Mouse (Mus musculus) liver, embryonic 16.5 days (tissue): ENCODE data around the gene Fam133b. TPM values are rescaled to one million over a fixed set of nuclear protein-coding genes. Genes with fewer than 3 reads are reported as not detected.
"Not testable (repeated sequence)": the region's sequence is repeated elsewhere in the genome, so short reads cannot be mapped to it uniquely, and the experiment has no call there.

Experiments used
- ATAC-seq: fragments of 200-750 bp; cut with Nextera tagmentation; 2 replicates; pipeline ENCODE4 v1.8.0; 2017; ENCODE audit warnings: low read depth, mild to moderate bottlenecking, moderate number of reproducible peaks, moderate library complexity
- H3K27ac ChIP-seq: fragments of 300-500 bp; sonication (generic); 2 replicates; pipeline ENCODE4 v1.5.1; 2014; ENCODE audit warnings: mild to moderate bottlenecking, low read length
- H3K27me3 ChIP-seq: fragments of 300-500 bp; sonication (generic); 2 replicates; pipeline ENCODE4 v1.6.1; 2014; ENCODE audit warnings: low read depth, low read length, mixed read lengths; ENCODE audit not compliant: control insufficient read depth, insufficient read depth
- H3K36me3 ChIP-seq: fragments of 300-500 bp; sonication (generic); 2 replicates; pipeline ENCODE4 v1.6.1; 2014; ENCODE audit warnings: mild to moderate bottlenecking; ENCODE audit not compliant: control insufficient read depth, insufficient read depth
- H3K4me1 ChIP-seq: fragments of 300-500 bp; sonication (generic); 2 replicates; pipeline ENCODE4 v1.6.1; 2014; ENCODE audit warnings: low read depth, low read length, mixed read lengths; ENCODE audit not compliant: control insufficient read depth
- H3K4me2 ChIP-seq: fragments of 300-500 bp; sonication (generic); 2 replicates; pipeline ENCODE4 v1.6.1; 2014; ENCODE audit warnings: low read depth, low read length, mixed read lengths
- H3K4me3 ChIP-seq: fragments of 300-500 bp; sonication (generic); 2 replicates; pipeline ENCODE4 v1.5.1; 2014; ENCODE audit warnings: low read depth, mild to moderate bottlenecking, low read length
- H3K9ac ChIP-seq: fragments of 300-500 bp; sonication (generic); 2 replicates; pipeline ENCODE4 v1.6.1; 2014; ENCODE audit warnings: low read depth, low read length
- H3K9me3 ChIP-seq: fragments of 300-500 bp; sonication (generic); replicated peaks from 2 replicates; pipeline ENCODE4 v1.6.1; 2016; ENCODE audit warnings: low read length; ENCODE audit not compliant: control insufficient read depth
- WGBS: fragments of 180-500 bp; shearing (Covaris S2); extraction: QIAGEN DNeasy Blood & Tissue Kit; methylation state at CpG from one replicate; pipeline ENCODE4 v1.1.7; 2014; ENCODE audit not compliant: insufficient replicate concordance; 5-methylcytosine and 5-hydroxymethylcytosine counted together
- polyA plus RNA-seq: library from polyadenylated mRNA; unstranded; fragments of >200 nt; fragmentation: Nextera tagmentation; extraction: Ambion mirVana; gene quantifications from 2 replicates; pipeline ENCODE4 v1.2.1, GENCODE M21; 2015

The Fam133b gene
- polyA plus RNA-seq, 1 experiment from 2014 or later, result 8.6 TPM

DNA sequence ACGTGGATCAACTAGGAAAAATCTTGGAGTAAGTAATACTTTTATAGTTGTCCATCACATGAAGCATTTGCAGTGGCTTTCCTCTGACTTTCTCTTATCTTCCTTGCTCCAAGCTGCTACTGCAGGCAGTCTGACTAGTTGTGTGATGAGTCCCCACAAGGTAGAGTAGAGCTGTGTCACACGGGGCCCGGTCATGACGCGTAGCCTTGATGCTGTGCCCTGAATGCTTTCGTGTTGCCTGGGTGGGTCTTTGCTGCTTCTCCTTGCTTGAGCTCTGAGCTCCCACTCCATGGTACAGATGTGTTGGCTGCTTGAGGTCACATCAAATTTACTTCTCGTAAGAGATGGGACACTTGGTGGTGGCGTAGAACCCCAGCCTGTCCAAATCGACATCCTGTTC, 28.2 kb upstream of the Fam133b start:
- Histone ChIP-seq H3K9ac (no peak overlapping the region), H3K4me2 (no peak overlapping the region), H3K9me3 (no peaks in the 10 kb centered on the region), H3K4me1 (peaks cover 11% of the 10 kb centered on the region), H3K4me3 (no peak overlapping the region), H3K27ac (no peak overlapping the region), H3K27me3 (no peaks in the 10 kb centered on the region), H3K36me3 (peaks cover 5% of the 10 kb centered on the region)
- no peak for ATAC-seq
- 61% methylated on average over 9 of the region's 9 CpGs for WGBS

DNA sequence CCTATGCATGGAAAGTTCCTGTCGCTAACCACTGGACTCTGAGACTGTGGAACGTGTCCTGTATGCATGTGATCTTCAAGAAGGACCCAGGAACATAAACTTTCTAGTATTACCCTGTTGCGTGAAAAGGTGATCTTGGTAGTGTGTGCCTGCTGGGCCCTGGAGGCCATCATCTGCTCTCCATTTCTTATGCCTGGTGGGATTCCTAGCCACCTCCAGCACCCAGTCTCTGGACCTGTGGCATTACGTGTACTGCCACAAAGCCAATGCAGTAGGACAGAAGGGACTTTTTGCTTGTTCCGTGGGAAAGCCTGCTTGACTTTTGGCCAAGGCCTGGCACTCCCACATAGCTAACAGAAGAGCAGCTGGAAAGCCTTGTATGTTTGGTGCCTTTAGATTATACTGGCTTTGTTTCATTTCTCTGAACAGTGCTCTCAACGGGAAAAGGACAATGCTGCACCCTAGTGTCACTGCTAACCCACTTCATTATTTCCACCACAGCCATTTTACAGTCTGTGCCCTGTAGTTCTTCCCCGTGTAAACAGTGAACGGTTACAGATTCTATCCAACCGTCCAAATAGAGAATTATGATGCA, 27.1 kb upstream of the Fam133b start:
- 59% methylated on average over 9 of the region's 9 CpGs for WGBS
- no peaks in the 10 kb centered on the region for H3K27me3 ChIP-seq
- no peak overlapping the region for H3K4me2 ChIP-seq
- H3K27ac ChIP-seq, result no peak overlapping the region; the same call in 1 of the 2 replicates
- H3K9me3 ChIP-seq, result no peaks in the 10 kb centered on the region
- no peak overlapping the region for H3K4me3 ChIP-seq
- peaks cover 11% of the 10 kb centered on the region for H3K4me1 ChIP-seq
- H3K36me3 ChIP-seq, result peaks cover 11% of the 10 kb centered on the region
- peak; percentile 24; the same call in 1 of the 2 replicates for ATAC-seq
- H3K9ac ChIP-seq, result no peak overlapping the region

DNA sequence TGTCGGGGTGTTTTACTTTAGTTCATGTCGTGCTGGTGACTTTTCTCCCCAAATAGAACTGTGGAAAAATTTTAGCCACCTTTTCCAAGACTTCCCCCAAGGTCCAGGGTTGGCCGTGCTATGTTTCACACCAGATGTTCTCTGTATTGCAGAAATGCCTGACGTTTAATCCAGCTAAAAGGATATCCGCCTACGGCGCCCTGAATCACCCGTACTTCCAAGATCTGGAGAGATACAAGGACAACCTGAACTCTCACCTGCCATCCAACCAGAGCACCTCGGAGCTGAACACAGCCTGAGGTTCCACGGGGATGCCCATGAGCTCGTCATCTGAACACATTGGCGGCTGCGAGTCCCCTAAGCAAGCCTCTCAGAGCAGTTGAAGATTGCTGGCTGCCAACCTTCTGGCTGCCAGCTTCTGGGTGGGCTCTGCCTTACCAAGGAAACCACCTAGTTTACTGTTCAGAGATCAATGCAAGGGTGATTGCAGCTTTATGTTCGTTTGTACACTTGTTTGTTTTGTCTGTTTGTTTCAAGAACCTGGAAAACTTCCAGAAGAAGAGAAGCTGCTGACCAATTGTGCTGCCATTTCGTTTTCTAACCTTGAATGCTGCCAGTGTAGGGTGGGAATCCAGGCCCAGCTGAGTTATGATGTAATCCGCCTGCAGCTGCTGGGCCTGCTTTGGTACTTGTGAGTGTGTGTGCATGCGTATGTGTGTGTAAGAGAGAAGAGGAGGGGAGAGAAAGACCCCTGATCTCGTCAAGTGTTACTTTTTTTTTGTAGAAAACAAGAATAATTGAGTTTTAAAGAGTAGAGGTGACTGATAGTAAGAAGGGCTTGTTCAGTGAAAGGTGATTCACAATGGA, 22.9 kb upstream of the Fam133b start:
- H3K4me2 ChIP-seq, result no peak overlapping the region
- H3K9me3 ChIP-seq, result no peaks in the 10 kb centered on the region
- H3K27ac ChIP-seq, result no peak overlapping the region
- no peak for ATAC-seq
- peaks cover 13% of the 10 kb centered on the region for H3K36me3 ChIP-seq
- H3K4me1 ChIP-seq, result no peaks in the 10 kb centered on the region
- WGBS, result 71% methylated on average over 18 of the region's 18 CpGs
- no peaks in the 10 kb centered on the region for H3K27me3 ChIP-seq
- no peak overlapping the region for H3K9ac ChIP-seq
- H3K4me3 ChIP-seq, result no peak overlapping the region

DNA sequence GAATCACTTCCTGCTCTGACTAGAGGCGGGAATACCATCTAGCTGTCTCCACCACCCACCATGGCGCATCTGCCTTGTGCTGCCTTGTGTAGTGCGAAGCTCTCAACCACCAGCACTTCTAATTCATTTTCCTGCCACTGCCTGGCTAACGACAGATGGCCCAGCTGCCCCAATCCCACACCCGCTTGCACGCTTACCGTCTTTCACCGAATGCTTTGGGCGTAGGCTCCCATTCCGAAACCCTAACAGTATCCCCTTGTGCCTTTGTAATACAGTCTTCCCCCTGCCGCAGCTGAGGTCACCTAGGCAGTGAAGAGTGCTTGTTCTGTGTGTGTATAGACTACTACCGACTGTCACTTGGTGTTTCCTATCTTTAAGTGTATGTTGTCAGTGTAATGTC, 21.9 kb upstream of the Fam133b start:
- ATAC-seq, result no peak
- no peaks in the 10 kb centered on the region for H3K4me1 ChIP-seq
- H3K9ac ChIP-seq, result no peak overlapping the region
- H3K4me3 ChIP-seq, result no peak overlapping the region
- H3K36me3 ChIP-seq, result peaks cover 13% of the 10 kb centered on the region
- H3K27me3 ChIP-seq, result no peaks in the 10 kb centered on the region
- H3K27ac ChIP-seq, result no peak overlapping the region
- WGBS, result 77% methylated on average over 12 of the region's 12 CpGs
- no peaks in the 10 kb centered on the region for H3K9me3 ChIP-seq
- no peak overlapping the region for H3K4me2 ChIP-seq

DNA sequence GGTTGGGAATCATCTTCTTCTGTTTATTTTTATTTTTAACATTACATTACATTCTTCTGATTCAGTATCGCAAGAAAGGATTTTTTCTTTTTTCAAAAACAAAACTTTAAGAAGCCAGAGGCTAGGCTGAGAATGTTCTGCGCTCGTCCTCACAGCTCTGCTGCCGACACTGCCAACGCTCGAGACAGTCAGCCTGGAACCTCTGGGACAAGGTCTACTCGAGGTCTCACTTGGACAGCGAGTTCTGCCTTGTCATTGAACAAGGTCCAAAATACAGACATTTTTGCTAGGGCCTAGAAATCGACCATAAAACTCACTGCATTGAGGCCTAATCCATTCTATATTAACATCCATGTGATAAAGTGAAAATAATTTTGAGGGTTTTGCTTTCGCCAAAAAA, 20.8 kb upstream of the Fam133b start:
- H3K4me2 ChIP-seq, result no peak overlapping the region
- H3K36me3 ChIP-seq, result peaks cover 10% of the 10 kb centered on the region
- ATAC-seq, result no peak
- WGBS, result 80% methylated on average over 10 of the region's 10 CpGs
- no peaks in the 10 kb centered on the region for H3K27me3 ChIP-seq
- no peaks in the 10 kb centered on the region for H3K9me3 ChIP-seq
- H3K4me1 ChIP-seq, result no peaks in the 10 kb centered on the region
- H3K27ac ChIP-seq, result no peak overlapping the region
- H3K9ac ChIP-seq, result no peak overlapping the region
- no peak overlapping the region for H3K4me3 ChIP-seq

DNA sequence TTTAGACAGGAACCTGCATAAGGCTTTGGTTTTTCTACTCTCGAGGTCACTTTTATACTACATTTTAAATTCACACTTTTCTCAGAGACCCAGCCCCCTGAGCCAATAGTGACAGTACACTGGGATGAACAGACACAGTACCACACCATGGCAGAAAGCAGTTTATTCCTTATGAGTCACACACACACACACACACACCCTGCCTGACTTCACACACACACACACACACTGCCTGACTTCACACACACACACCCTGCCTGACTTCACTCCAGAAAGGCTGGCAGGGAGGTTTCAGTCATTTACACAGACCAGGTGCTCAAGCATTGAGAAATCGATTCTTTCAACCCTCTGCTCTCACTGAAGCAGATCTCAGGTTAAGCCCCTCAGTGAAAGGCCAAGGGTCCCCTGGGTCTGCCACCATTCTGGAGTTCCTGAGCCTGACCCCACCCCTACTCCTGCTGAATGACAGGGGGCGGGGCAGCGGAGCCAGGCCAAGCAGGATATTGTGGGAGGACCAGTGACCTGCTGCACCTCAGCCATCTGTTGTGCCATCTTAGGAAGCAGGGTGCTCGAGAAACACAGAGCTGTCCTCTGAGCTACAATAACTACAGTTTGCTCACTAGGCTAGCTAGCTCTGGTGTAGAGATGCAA, 16.5 kb upstream of the Fam133b start:
- H3K27me3 ChIP-seq, result no peaks in the 10 kb centered on the region
- no peak overlapping the region for H3K4me3 ChIP-seq
- no peak overlapping the region for H3K9ac ChIP-seq
- 0 out of 2 replicates have a peak, but pooled peaks cover 2% of the 10 kb centered on the region for H3K36me3 ChIP-seq
- no peaks in the 10 kb centered on the region for H3K4me1 ChIP-seq
- no peak for ATAC-seq
- no peak overlapping the region for H3K27ac ChIP-seq
- WGBS, result 58% methylated on average over 5 of the region's 5 CpGs
- no peaks in the 10 kb centered on the region for H3K9me3 ChIP-seq
- H3K4me2 ChIP-seq, result no peak overlapping the region

DNA sequence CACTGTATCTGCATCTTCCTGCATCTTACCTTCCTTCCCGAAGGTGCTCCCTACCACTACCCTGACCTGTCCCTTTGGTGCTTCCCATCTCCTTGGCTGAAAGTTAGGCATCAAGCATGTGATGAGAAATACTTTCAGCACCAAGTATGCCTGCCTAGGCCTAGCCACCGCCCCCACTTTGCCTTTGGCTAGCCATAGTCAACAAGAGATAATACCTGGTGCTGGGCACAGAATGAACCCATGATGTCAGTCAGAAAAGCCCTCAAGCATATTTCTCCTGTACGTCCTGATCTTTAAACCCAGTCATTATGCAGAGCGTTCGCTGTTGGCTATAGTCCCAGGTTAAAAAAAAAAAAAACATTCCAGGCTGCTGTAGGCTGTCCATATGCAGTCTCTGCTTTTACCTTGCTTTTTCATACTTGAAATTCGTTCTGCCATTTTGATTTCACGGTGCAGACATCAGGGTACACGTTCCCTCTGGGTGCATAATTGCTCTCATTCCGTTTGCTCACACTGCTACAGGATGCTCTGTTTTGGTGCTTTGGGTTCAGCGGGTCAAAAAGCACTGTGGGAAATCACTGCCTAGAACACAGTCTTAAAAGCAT, 13.9 kb upstream of the Fam133b start:
- no peak overlapping the region for H3K4me3 ChIP-seq
- H3K9me3 ChIP-seq, result no peaks in the 10 kb centered on the region
- 0 out of 2 replicates have a peak, but pooled peaks cover 1% of the 10 kb centered on the region for H3K36me3 ChIP-seq
- H3K9ac ChIP-seq, result no peak overlapping the region
- 63% methylated on average over 10 of the region's 10 CpGs for WGBS
- H3K27ac ChIP-seq, result no peak overlapping the region
- no peak overlapping the region for H3K4me2 ChIP-seq
- ATAC-seq, result no peak
- no peaks in the 10 kb centered on the region for H3K27me3 ChIP-seq
- no peaks in the 10 kb centered on the region for H3K4me1 ChIP-seq

DNA sequence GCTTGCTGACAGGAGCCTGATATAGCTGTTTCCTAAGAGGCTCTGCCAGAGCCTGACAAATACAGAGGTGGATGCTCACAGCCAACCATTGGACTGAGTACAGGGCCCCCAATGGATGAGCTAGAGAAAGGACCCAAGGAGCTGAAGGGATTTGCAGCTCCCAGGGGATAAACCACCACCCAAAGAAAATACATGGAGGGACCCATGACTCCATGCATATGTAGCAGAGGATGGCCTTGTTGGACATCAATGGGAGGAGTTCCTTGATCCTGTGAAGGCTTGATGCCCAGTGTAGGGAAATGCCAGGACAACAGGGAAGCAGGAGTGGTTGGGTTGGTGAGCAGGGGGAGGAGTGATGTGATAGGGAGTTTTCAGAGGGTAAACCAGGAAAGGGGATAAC, 11.6 kb upstream of the Fam133b start:
- not testable (repeated sequence) for ATAC-seq, H3K27ac ChIP-seq

More for the DNA sequence above, 11.6 kb upstream of the Fam133b start:
- H3K9me3 ChIP-seq, H3K4me3 ChIP-seq, H3K9ac ChIP-seq, H3K4me1 ChIP-seq, H3K36me3 ChIP-seq, H3K4me2 ChIP-seq, H3K27me3 ChIP-seq: not testable (repeated sequence)
